Mouse (Mus musculus): Measurements from ENCODE around the gene Osbpl5. TPM values are rescaled to one million over a fixed set of nuclear protein-coding genes. Genes with fewer than 3 reads are reported as not detected.
A peak's percentile ranks its signal among the peaks of the same experiment; 100 is the strongest.

Osbpl5 gene
- polyA plus RNA-seq, 2 experiments, result 51.3 to 60.4 TPM

DNA sequence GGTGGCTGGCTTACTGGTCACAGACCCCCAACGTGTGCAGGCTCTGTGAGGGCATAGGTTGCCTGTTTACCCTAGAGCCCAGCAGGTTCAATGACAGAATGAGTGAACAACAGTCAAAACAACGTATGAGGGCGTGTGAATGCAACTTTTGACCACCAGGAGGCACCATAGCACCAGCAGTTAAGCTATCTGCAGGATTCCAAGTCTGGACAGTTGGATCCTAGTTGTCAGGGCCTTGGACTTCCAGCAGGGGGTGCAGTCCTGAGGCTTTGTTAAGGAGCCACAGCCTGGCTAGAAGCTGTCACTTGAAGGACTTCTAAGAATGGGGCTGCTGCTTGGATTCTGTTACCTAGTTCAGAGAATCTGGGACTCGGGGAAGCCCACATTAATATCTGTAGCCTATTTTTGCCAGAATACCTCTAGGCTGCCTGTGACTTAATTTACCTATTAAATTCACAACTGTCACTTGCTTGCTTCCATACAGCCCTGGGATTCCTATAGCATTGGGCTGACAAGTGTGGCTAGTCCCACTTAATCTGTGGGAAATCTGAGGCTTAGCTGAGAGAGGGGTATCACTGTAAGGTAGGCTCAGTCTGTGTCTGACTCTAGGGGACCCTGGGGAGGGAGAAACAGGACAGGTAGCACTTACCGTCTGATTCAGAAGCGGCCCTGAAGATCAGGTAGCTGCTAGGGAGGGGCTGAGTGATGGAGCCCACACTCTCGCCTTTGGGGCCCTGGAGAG, 49.9 kb downstream of the Osbpl5 start:
- no peak overlapping the region for H3K9ac ChIP-seq (ENCODE audit: low read depth, low read length, severe bottlenecking)
- DNase-seq (ENCODE audit: low spot score) (peak; percentile 96), ATAC-seq (ENCODE audit: low FRiP score, low read depth) (peak; percentile 84)
- WGBS, result 42% methylated on average over 7 of the region's 7 CpGs
- peaks cover 83% of the 10 kb centered on the region for H3K36me3 ChIP-seq (ENCODE audit: control insufficient read depth, insufficient read depth, low read length)
- no peak overlapping the region for H3K4me2 ChIP-seq (replicated peaks; ENCODE audit: low read depth, low read length, severe bottlenecking)
- no peak overlapping the region for H3K27ac ChIP-seq (replicated peaks; ENCODE audit: low read depth, low read length)
- TF ChIP-seq POLR2A (IDR thresholded peaks at IDR 0.05; ENCODE audit: borderline replicate concordance, extremely low read depth, insufficient read depth, insufficient read length), result no peak
- no peaks in the 10 kb centered on the region; the same call in 1 of the 2 replicates for H3K4me1 ChIP-seq (ENCODE audit: control insufficient read depth, insufficient read depth, low read length)
- H3K27me3 ChIP-seq (ENCODE audit: control insufficient read depth, insufficient read depth, low read length), result no peaks in the 10 kb centered on the region
- no peak overlapping the region for H3K4me3 ChIP-seq (replicated peaks; ENCODE audit: low read length)
- no peaks in the 10 kb centered on the region for H3K9me3 ChIP-seq (ENCODE audit: control insufficient read depth, low read length)

GRCm38 (mm10) chr7:143696140-143696539, 60.6 kb downstream of the Osbpl5 start:
- ATAC-seq (ENCODE audit: low FRiP score, low read depth) (no peak), DNase-seq (ENCODE audit: low spot score) (no peak)
- no peaks in the 10 kb centered on the region for H3K4me1 ChIP-seq (ENCODE audit: control insufficient read depth, insufficient read depth, low read length)
- 58% methylated on average over 2 of the region's 2 CpGs for WGBS
- H3K27me3 ChIP-seq (ENCODE audit: control insufficient read depth, insufficient read depth, low read length), result no peaks in the 10 kb centered on the region
- peaks cover 83% of the 10 kb centered on the region for H3K36me3 ChIP-seq (ENCODE audit: control insufficient read depth, insufficient read depth, low read length)
- H3K9ac ChIP-seq (ENCODE audit: low read depth, low read length, severe bottlenecking), result no peak overlapping the region
- no peak overlapping the region for H3K27ac ChIP-seq (replicated peaks; ENCODE audit: low read depth, low read length)
- no peaks in the 10 kb centered on the region for H3K9me3 ChIP-seq (ENCODE audit: control insufficient read depth, low read length)
- H3K4me3 ChIP-seq (replicated peaks; ENCODE audit: low read length), result no peak overlapping the region
- no peak for TF ChIP-seq POLR2A (IDR thresholded peaks at IDR 0.05; ENCODE audit: borderline replicate concordance, extremely low read depth, insufficient read depth, insufficient read length)
- no peak overlapping the region for H3K4me2 ChIP-seq (replicated peaks; ENCODE audit: low read depth, low read length, severe bottlenecking)

DNA sequence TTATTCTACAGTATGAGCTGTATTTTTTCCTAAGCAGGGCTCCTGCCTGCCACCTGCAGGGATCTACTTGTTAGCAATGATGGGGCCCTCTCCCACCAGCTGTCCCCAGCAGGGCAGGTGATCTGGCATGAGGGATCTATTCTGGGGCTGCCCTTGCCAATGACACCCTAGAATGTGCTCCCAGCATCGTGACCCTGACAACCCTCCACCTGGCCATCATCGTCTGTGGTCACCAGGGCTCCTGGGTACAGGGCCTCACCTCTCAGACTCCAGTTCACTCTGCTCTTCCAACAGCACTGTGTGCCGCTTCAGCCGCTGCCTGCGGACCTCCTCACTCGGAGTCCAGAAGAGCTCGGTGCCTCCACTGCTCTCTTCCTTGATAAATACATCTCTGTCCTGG, 62.2 kb downstream of the Osbpl5 start:
- WGBS, result 94% methylated on average over 7 of the region's 7 CpGs
- no peak overlapping the region for H3K4me2 ChIP-seq (replicated peaks; ENCODE audit: low read depth, low read length, severe bottlenecking)
- H3K4me1 ChIP-seq (ENCODE audit: control insufficient read depth, insufficient read depth, low read length), result no peaks in the 10 kb centered on the region
- H3K9me3 ChIP-seq (ENCODE audit: control insufficient read depth, low read length), result no peaks in the 10 kb centered on the region
- no peak overlapping the region for H3K27ac ChIP-seq (replicated peaks; ENCODE audit: low read depth, low read length)
- ATAC-seq (ENCODE audit: low FRiP score, low read depth), result no peak
- no peak for DNase-seq (ENCODE audit: low spot score)
- H3K36me3 ChIP-seq (ENCODE audit: control insufficient read depth, insufficient read depth, low read length), result peaks cover 90% of the 10 kb centered on the region
- TF ChIP-seq POLR2A (IDR thresholded peaks at IDR 0.05; ENCODE audit: borderline replicate concordance, extremely low read depth, insufficient read depth, insufficient read length), result no peak
- no peaks in the 10 kb centered on the region for H3K27me3 ChIP-seq (ENCODE audit: control insufficient read depth, insufficient read depth, low read length)
- no peak overlapping the region for H3K9ac ChIP-seq (ENCODE audit: low read depth, low read length, severe bottlenecking)
- H3K4me3 ChIP-seq (replicated peaks; ENCODE audit: low read length), result no peak overlapping the region

GRCm38 (mm10) chr7:143692746-143693510, 63.9 kb downstream of the Osbpl5 start:
- Histone ChIP-seq H3K27me3 (ENCODE audit: control insufficient read depth, insufficient read depth, low read length) (no peaks in the 10 kb centered on the region), H3K36me3 (ENCODE audit: control insufficient read depth, insufficient read depth, low read length) (peaks cover 97% of the 10 kb centered on the region), H3K4me2 (replicated peaks; ENCODE audit: low read depth, low read length, severe bottlenecking) (no peak overlapping the region), H3K27ac (replicated peaks; ENCODE audit: low read depth, low read length) (no peak overlapping the region), H3K4me3 (replicated peaks; ENCODE audit: low read length) (no peak overlapping the region), H3K4me1 (ENCODE audit: control insufficient read depth, insufficient read depth, low read length) (no peaks in the 10 kb centered on the region), H3K9me3 (ENCODE audit: control insufficient read depth, low read length) (no peaks in the 10 kb centered on the region), H3K9ac (ENCODE audit: low read depth, low read length, severe bottlenecking) (no peak overlapping the region)
- ATAC-seq (ENCODE audit: low FRiP score, low read depth) (no peak), DNase-seq (ENCODE audit: low spot score) (no peak)
- 88% methylated on average over 12 of the region's 12 CpGs for WGBS
- TF ChIP-seq POLR2A (IDR thresholded peaks at IDR 0.05; ENCODE audit: borderline replicate concordance, extremely low read depth, insufficient read depth, insufficient read length), result no peak

DNA sequence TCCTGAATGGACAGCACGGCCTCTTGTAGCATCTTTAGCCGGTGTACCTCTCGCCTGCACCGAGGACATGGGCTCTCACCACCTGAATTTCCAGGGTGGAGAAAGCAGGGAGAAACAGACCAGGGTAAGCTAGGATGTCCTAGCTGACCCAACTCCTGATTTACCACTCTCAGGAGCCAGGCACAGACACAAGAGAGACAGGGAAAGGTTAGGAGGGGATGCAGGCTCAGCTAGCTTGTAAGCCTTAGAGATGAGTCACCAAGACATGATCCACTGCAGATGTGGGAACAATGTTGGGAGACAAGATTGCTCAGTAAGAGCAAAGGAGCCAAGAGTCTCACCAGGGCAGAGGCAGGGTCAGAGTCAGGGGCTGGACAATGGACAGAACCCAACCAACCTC, 64.9 kb downstream of the Osbpl5 start:
- Histone ChIP-seq H3K9me3 (ENCODE audit: control insufficient read depth, low read length) (no peaks in the 10 kb centered on the region), H3K4me2 (replicated peaks; ENCODE audit: low read depth, low read length, severe bottlenecking) (no peak overlapping the region), H3K27me3 (ENCODE audit: control insufficient read depth, insufficient read depth, low read length) (no peaks in the 10 kb centered on the region), H3K9ac (ENCODE audit: low read depth, low read length, severe bottlenecking) (no peak overlapping the region), H3K4me1 (ENCODE audit: control insufficient read depth, insufficient read depth, low read length) (no peaks in the 10 kb centered on the region), H3K36me3 (ENCODE audit: control insufficient read depth, insufficient read depth, low read length) (peaks cover 95% of the 10 kb centered on the region), H3K27ac (replicated peaks; ENCODE audit: low read depth, low read length) (no peak overlapping the region), H3K4me3 (replicated peaks; ENCODE audit: low read length) (no peak overlapping the region)
- no peak for DNase-seq (ENCODE audit: low spot score)
- no peak for ATAC-seq (ENCODE audit: low FRiP score, low read depth)
- WGBS, result 98% methylated on average over 4 of the region's 4 CpGs
- TF ChIP-seq POLR2A (IDR thresholded peaks at IDR 0.05; ENCODE audit: borderline replicate concordance, extremely low read depth, insufficient read depth, insufficient read length), result no peak

Measured in limb, embryonic 14.5 days (tissue).